Comparison of ENCODE assay signal across 18 mouse cellular contexts in the genomic region with DNA sequence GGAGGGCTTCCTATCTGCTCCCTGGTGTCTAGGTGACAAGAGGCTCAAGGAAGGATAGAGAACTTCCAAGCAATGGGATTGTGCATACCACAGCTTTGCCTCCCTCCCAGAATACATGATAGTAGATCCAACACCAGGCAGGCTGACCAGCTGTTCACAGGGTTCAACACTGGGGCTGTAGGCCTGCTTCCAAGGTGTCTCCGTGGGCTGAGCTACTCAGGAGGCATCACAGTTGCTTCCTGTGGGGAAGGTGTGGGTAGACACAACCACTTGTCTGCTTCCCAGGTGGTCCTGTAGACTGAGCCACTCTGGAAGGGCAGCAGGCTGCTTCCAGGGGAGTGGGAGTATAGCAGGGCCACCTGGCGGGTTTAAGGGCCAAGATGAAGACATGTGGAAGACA.
"Had no signal": no experiment of that assay in that cellular context is flagged by ENCODE, and none has a peak within 500 bp of the region (broad histone marks: within the 10 kb centered on the region; RNA-seq: fewer than 3 reads in every experiment).

No protein-coding gene starts in this region.

- H3K4me1 ChIP-seq: limb, embryonic 12.5 days; neural tube, embryonic 12.5 days; stomach, embryonic 15.5 days had no signal

- H3K9me3 ChIP-seq: limb, embryonic 12.5 days; liver, embryonic 15.5 days; neural tube, embryonic 12.5 days; neural tube, embryonic 15.5 days; stomach, embryonic 15.5 days had no signal

- ATAC-seq: intestine, postnatal 0 days had no signal

- H3K4me2 ChIP-seq: limb, embryonic 12.5 days; liver, embryonic 15.5 days; midbrain, embryonic 11.5 days; neural tube, embryonic 12.5 days; neural tube, embryonic 15.5 days; stomach, embryonic 15.5 days had no signal

- H3K27me3 ChIP-seq: limb, embryonic 12.5 days; liver, embryonic 15.5 days; neural tube, embryonic 12.5 days; neural tube, embryonic 15.5 days; stomach, embryonic 15.5 days had no signal

- H3K27ac ChIP-seq: kidney, postnatal 0 days; limb, embryonic 12.5 days; liver, embryonic 15.5 days; neural tube, embryonic 12.5 days; neural tube, embryonic 15.5 days; stomach, embryonic 15.5 days had no signal

- H3K9ac ChIP-seq: limb, embryonic 12.5 days; liver, embryonic 15.5 days; neural tube, embryonic 12.5 days; neural tube, embryonic 15.5 days; stomach, embryonic 15.5 days had no signal

- H3K4me3 ChIP-seq: limb, embryonic 12.5 days; liver, embryonic 15.5 days; neural tube, embryonic 12.5 days; neural tube, embryonic 15.5 days; stomach, embryonic 15.5 days had no signal

- DNase-seq: kidney, adult 2 months; kidney, postnatal 36 days; lung, adult 2 months; lung, postnatal 14 days; lung, postnatal 4 days; midbrain, embryonic 14.5 days; retina, postnatal 1 day; right cerebral cortex, postnatal 25 days; spleen, adult 18-20 months; thymus, postnatal 25 days had no signal
